Mouse (Mus musculus) megakaryocyte, embryonic 14.5 days (primary cell): ENCODE data around the gene Igsf21.

Source experiments
- FLI1 ChIP-seq: IDR thresholded peaks from 2 replicates; pipeline ENCODE4 v1.6.1; 2012; ENCODE audit warnings: low read length, inconsistent platforms, mixed read lengths
- GATA1 ChIP-seq: IDR thresholded peaks from 3 replicates; pipeline ENCODE4 v1.6.1; 2012; ENCODE audit warnings: mixed read lengths, low read length, inconsistent platforms, borderline replicate concordance

DNA sequence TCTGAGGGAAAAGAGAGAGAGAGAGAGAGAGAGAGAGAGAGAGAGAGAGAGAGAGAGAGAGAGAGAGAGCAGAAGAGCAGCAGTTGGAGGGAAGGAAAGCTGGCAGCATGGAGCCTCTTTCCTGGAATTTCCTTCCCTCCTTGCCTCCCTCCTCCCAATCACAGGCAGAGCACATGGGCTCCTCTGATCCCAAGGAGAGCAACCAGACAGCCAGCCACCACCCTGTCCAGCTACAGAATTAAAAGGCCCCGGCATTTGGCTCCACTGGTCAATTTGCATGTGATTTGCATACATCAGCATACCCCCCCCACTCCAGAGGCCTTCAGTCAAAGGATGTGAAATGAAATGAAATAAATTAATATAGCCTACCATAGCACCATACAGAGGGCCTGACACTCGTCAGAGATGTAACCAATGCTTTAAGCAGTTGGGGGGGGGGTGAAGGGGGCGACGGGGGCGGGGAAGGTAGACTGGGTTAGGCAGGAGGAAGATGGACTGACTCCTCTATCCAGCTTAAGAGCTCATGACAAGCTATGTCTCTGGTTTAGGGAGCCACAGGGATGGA lies 91.6 kb downstream of the Igsf21 start:
- no peak for TF ChIP-seq GATA1
- no peak for TF ChIP-seq FLI1
